Mouse (Mus musculus) limb, embryonic 15.5 days (tissue): ENCODE measurements at regions not wholly inside any gene's neighbourhood (a gene's known extent, or its start where the extent isn't known, plus 50 kb on each side); places are given as distances from the start of the nearest gene placed in this dataset.

ENCODE experiments used
- ATAC-seq: fragments of 200-750 bp; cut with Nextera tagmentation; 2 replicates; pipeline ENCODE4 v1.8.0; 2017; ENCODE audit warnings: low read depth, moderate TSS enrichment; ENCODE audit not compliant: insufficient number of reproducible peaks, low FRiP score, low TSS enrichment
- H3K27ac ChIP-seq: fragments of 300-500 bp; sonication (generic); 2 replicates; pipeline ENCODE4 v1.5.1; 2015; ENCODE audit warnings: moderate library complexity, mild to moderate bottlenecking, inconsistent platforms
- H3K27me3 ChIP-seq: fragments of 300-500 bp; sonication (generic); 2 replicates; pipeline ENCODE4 v1.6.1; 2015; ENCODE audit warnings: inconsistent platforms
- H3K36me3 ChIP-seq: fragments of 300-500 bp; sonication (generic); 2 replicates; pipeline ENCODE4 v1.6.1; 2015; ENCODE audit warnings: inconsistent platforms
- H3K4me1 ChIP-seq: fragments of 300-500 bp; sonication (generic); 2 replicates; pipeline ENCODE4 v1.6.1; 2015; ENCODE audit warnings: inconsistent platforms
- H3K4me2 ChIP-seq: fragments of 300-500 bp; sonication (generic); 2 replicates; pipeline ENCODE4 v1.6.1; 2015; ENCODE audit warnings: mild to moderate bottlenecking, inconsistent platforms
- H3K4me3 ChIP-seq: fragments of 300-500 bp; sonication (generic); 2 replicates; pipeline ENCODE4 v1.5.1; 2015; ENCODE audit warnings: mild to moderate bottlenecking, inconsistent platforms
- H3K9ac ChIP-seq: fragments of 300-500 bp; sonication (generic); 2 replicates; pipeline ENCODE4 v1.6.1; 2015; ENCODE audit warnings: inconsistent platforms
- H3K9me3 ChIP-seq: fragments of 300-500 bp; sonication (generic); 2 replicates; pipeline ENCODE4 v1.6.1; 2016; ENCODE audit warnings: inconsistent platforms
- WGBS: fragments of 180-500 bp; shearing (Covaris S2); methylation state at CpG from one replicate; pipeline ENCODE4 v1.1.7; 2015; 5-methylcytosine and 5-hydroxymethylcytosine counted together

DNA sequence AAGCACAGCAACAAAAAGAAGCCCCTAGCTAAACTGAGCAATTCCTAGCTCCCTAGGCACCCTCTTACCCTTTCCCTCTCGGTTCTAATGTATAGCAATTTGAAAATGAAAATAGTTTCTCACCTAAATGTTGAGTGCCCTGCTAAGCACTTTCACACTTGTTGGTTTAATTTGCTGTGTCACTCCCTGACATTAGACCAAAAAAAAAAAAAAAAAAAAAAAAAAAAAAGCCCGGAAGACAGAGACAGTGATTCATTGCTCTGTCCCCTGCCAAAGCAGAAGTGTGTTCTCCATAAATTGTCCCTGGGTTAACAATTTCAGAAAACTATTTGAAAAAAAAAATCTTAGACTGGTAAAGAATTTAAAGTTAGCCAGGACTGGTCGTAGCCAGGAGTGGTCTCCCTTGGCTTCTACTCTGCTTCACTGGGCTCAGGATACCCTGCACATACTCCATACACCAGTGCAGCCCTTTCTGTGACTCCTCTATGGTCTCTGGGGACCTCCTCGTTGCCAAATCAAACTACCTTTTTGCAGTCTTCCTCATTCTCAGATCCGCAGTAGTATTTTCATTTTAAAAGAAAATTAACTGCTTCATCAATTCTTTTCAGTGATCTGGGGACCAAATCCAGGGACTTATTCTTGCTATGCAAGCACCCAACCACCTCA is 148.0 kb upstream of the Bcl6 start:
- Histone ChIP-seq H3K9ac (no peak overlapping the region), H3K27me3 (no peaks in the 10 kb centered on the region), H3K4me3 (no peak overlapping the region), H3K36me3 (no peaks in the 10 kb centered on the region), H3K4me1 (no peaks in the 10 kb centered on the region), H3K4me2 (no peak overlapping the region), H3K9me3 (no peaks in the 10 kb centered on the region), H3K27ac (no peak overlapping the region)
- WGBS, result 48% methylated on average over 5 of the region's 5 CpGs
- no peak for ATAC-seq

GRCm38 (mm10) chr16:24135841-24136240 is 147.2 kb upstream of the Bcl6 start:
- Histone ChIP-seq H3K9ac (no peak overlapping the region), H3K27me3 (no peaks in the 10 kb centered on the region), H3K9me3 (no peaks in the 10 kb centered on the region), H3K4me1 (no peaks in the 10 kb centered on the region), H3K4me3 (no peak overlapping the region), H3K27ac (no peak overlapping the region), H3K4me2 (no peak overlapping the region), H3K36me3 (no peaks in the 10 kb centered on the region)
- no peak for ATAC-seq
- WGBS, result 79% methylated on average over 5 of the region's 5 CpGs

DNA sequence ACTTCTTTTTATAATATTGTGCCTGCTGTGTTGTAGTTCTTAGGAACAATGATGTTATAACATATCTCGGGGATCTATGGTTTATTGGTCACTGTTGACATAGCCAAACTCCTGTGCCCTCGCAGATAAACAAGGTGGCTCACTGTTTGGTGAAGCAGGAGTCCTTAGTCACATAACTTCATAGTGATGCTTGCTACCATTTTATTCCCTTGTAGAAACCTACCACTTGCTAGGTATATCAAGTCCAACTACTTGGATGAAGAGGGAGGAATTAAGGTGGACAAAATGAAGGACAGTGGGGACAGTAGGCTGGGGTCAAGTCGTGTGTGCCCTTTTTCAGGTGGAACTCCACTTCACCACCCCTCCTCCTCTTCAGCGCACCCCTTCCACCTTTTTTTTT is 146.7 kb upstream of the Bcl6 start:
- no peak overlapping the region for H3K27ac ChIP-seq

DNA sequence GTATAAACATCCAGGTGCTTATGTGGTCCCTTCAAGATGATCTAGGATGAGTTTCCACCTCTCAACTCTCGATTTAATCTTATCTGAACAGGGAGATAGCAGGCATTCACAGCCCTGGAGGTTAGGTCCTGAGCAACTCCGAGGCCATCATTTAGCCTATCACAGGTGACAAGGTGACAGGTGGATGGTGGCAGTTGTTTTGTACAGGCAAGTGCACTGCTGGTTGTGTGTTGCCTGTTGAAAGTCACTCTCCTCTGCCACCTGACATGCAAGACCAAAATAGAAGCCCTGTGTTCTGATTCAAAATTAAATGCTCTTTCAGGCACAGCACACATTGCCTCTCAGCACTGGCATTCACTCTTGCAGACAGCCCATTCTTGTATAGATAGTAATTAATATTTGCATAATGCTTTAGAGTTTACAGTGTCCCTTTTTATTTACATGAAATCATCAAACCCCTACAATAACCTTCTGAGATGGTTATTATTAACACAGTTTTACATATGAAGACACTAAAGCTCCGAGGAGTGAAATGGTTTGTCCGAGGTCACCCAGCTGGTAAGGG is 145.9 kb upstream of the Bcl6 start:
- H3K27me3 ChIP-seq, result no peaks in the 10 kb centered on the region
- ATAC-seq, result no peak
- whole genome bisulfite sequencing, result 78% methylated on average over 4 of the region's 4 CpGs
- H3K4me1 ChIP-seq, result no peaks in the 10 kb centered on the region
- no peaks in the 10 kb centered on the region for H3K9me3 ChIP-seq
- H3K36me3 ChIP-seq, result no peaks in the 10 kb centered on the region
- no peak overlapping the region for H3K4me2 ChIP-seq
- no peak overlapping the region for H3K27ac ChIP-seq
- no peak overlapping the region for H3K9ac ChIP-seq
- H3K4me3 ChIP-seq, result no peak overlapping the region

More for the DNA sequence above, 146.7 kb upstream of the Bcl6 start:
- Histone ChIP-seq H3K4me2 (no peak overlapping the region), H3K9ac (no peak overlapping the region), H3K9me3 (no peaks in the 10 kb centered on the region), H3K4me3 (no peak overlapping the region), H3K4me1 (no peaks in the 10 kb centered on the region), H3K27me3 (no peaks in the 10 kb centered on the region), H3K36me3 (no peaks in the 10 kb centered on the region)
- WGBS, result 92% methylated on average over 3 of the region's 4 CpGs
- ATAC-seq, result no peak

- H3K27me3 ChIP-seq, result no peaks in the 10 kb centered on the region
- no peaks in the 10 kb centered on the region for H3K9me3 ChIP-seq
- no peaks in the 10 kb centered on the region for H3K36me3 ChIP-seq
- H3K4me3 ChIP-seq, result no peak overlapping the region
- 0 out of 2 replicates have a peak, but pooled peaks cover 2% of the 10 kb centered on the region for H3K4me1 ChIP-seq
- H3K4me2 ChIP-seq, result no peak overlapping the region
- ATAC-seq, result no peak
- H3K27ac ChIP-seq, result no peak overlapping the region
- no peak overlapping the region for H3K9ac ChIP-seq
Measured at GRCm38 (mm10) chr16:24130646-24131045, 142.0 kb upstream of the Bcl6 start.

DNA sequence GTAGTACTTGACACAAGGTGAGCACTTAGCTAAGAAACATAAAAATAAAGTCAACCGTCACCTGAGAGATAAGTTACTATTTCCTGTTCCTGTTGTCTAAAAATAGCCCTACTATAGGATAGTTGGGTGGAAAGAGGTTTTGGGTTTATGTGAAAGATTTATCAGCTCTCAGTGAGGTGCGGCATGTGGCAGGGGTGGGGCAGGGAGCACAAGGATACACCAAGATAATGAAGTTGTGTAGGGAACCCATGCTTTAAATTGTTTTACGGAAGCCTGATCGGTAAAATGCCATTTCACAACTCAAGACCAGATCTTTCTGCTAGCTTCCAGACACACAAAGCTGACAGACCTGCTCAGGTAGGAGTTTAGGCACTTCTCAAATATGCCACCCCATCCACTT is 141.0 kb upstream of the Bcl6 start:
- H3K4me3 ChIP-seq, result no peak overlapping the region
- no peaks in the 10 kb centered on the region for H3K36me3 ChIP-seq
- H3K4me1 ChIP-seq, result 0 out of 2 replicates have a peak, but pooled peaks cover 2% of the 10 kb centered on the region
- no peaks in the 10 kb centered on the region for H3K9me3 ChIP-seq
- no peak for ATAC-seq
- WGBS, result 73% methylated on average over 4 of the region's 4 CpGs
- H3K4me2 ChIP-seq, result no peak overlapping the region
- H3K27ac ChIP-seq, result no peak overlapping the region
- no peak overlapping the region for H3K9ac ChIP-seq
- no peaks in the 10 kb centered on the region for H3K27me3 ChIP-seq

- Histone ChIP-seq H3K27me3 (no peaks in the 10 kb centered on the region), H3K27ac (no peak overlapping the region), H3K4me2 (no peak overlapping the region), H3K4me1 (0 out of 2 replicates have a peak, but pooled peaks cover 2% of the 10 kb centered on the region), H3K9me3 (no peaks in the 10 kb centered on the region), H3K4me3 (no peak overlapping the region), H3K36me3 (no peaks in the 10 kb centered on the region), H3K9ac (no peak overlapping the region)
- ATAC-seq, result no peak
- WGBS, result 24% methylated on average over 3 of the region's 3 CpGs
Measured at GRCm38 (mm10) chr16:24128566-24128965, 139.9 kb upstream of the Bcl6 start.

GRCm38 (mm10) chr16:24124766-24125165 is 136.1 kb upstream of the Bcl6 start:
- 86% methylated on average over 5 of the region's 5 CpGs for WGBS

DNA sequence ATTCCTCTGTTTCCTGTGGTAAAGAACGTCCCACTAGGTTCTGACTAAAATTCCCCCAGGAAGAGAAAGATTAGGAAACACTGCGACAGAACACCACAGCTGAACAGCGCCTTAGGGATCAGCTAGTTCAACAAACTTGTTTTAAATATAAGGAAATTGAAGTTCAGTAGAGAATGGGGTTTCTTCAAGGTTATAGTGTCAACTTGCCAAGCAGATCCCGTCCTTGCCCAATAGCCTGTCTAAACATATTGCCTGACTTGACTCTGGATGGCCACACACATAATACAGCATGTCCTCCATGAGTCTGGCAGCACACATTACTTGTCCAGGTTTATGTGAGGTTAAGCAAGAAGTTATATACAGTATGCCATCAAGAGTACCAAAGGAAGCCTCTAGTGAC is 135.4 kb upstream of the Bcl6 start:
- Histone ChIP-seq H3K9ac (no peak overlapping the region), H3K27ac (no peak overlapping the region), H3K9me3 (no peaks in the 10 kb centered on the region), H3K4me3 (no peak overlapping the region), H3K36me3 (no peaks in the 10 kb centered on the region), H3K4me2 (no peak overlapping the region), H3K27me3 (no peaks in the 10 kb centered on the region), H3K4me1 (0 out of 2 replicates have a peak, but pooled peaks cover 2% of the 10 kb centered on the region)
- no peak for ATAC-seq
- 60% methylated on average over 4 of the region's 4 CpGs for WGBS

More at GRCm38 (mm10) chr16:24124766-24125165, 136.1 kb upstream of the Bcl6 start:
- Histone ChIP-seq H3K4me3 (no peak overlapping the region), H3K9me3 (no peaks in the 10 kb centered on the region), H3K4me2 (no peak overlapping the region), H3K27me3 (no peaks in the 10 kb centered on the region), H3K9ac (no peak overlapping the region), H3K27ac (no peak overlapping the region), H3K36me3 (no peaks in the 10 kb centered on the region), H3K4me1 (0 out of 2 replicates have a peak, but pooled peaks cover 2% of the 10 kb centered on the region)
- no peak for ATAC-seq

- WGBS, result 87% methylated on average over 6 of the region's 6 CpGs
- Histone ChIP-seq H3K9me3 (no peaks in the 10 kb centered on the region), H3K36me3 (no peaks in the 10 kb centered on the region), H3K4me1 (no peaks in the 10 kb centered on the region), H3K27me3 (no peaks in the 10 kb centered on the region), H3K4me3 (no peak overlapping the region), H3K4me2 (no peak overlapping the region), H3K9ac (no peak overlapping the region), H3K27ac (no peak overlapping the region)
- no peak for ATAC-seq
Measured at GRCm38 (mm10) chr16:24121633-24122032, 133.0 kb upstream of the Bcl6 start.

DNA sequence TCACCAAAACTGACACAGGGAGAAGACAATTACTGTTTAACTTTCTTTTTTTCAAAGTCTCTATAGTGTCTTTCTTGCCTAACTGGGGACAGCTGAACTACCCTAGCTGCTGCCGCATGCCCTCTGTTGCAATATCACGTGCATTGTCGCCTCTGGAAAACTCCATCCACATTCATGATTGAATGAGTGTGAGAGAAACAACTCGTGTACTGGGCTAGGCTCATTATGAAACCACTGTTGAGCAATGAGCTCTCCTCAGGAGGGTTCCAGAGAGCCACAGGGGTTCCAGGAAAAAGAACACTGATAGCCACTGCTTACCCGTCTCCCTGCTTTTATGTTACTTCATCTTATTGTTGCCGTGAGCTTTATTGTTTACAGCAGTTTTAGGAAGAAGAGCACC is 132.2 kb upstream of the Bcl6 start:
- H3K9me3 ChIP-seq, result no peaks in the 10 kb centered on the region
- 62% methylated on average over 6 of the region's 6 CpGs for WGBS
- no peaks in the 10 kb centered on the region for H3K27me3 ChIP-seq
- no peak for ATAC-seq
- H3K9ac ChIP-seq, result no peak overlapping the region
- no peak overlapping the region for H3K4me2 ChIP-seq
- no peaks in the 10 kb centered on the region for H3K4me1 ChIP-seq
- H3K4me3 ChIP-seq, result no peak overlapping the region
- H3K27ac ChIP-seq, result no peak overlapping the region
- H3K36me3 ChIP-seq, result no peaks in the 10 kb centered on the region

GRCm38 (mm10) chr16:24118487-24118886 is 129.8 kb upstream of the Bcl6 start:
- Histone ChIP-seq H3K27ac (no peak overlapping the region), H3K36me3 (no peaks in the 10 kb centered on the region), H3K9me3 (no peaks in the 10 kb centered on the region), H3K4me2 (no peak overlapping the region), H3K4me1 (no peaks in the 10 kb centered on the region), H3K4me3 (no peak overlapping the region), H3K9ac (no peak overlapping the region), H3K27me3 (no peaks in the 10 kb centered on the region)
- ATAC-seq, result no peak
- WGBS, result 80% methylated on average over 2 of the region's 2 CpGs
